Mouse (Mus musculus): ENCODE data around the gene Gm5141.
"Not testable (repeated sequence)": the region's sequence is repeated elsewhere in the genome, so short reads cannot be mapped to it uniquely, and the experiment has no call there.

Gene Gm5141

GRCm38 (mm10) chr13:62785199-62786134, at the start of gene Gm5141:
Gene Gm5141 (minus strand): TSS chr13:62785808.
- peak; percentile 66 for DNase-seq (ENCODE audit: low read depth, low spot score)

GRCm38 (mm10) chr13:62833341-62833740, 47.7 kb upstream of the Gm5141 start:
- DNase-seq (ENCODE audit: low read depth, low spot score), result no peak

- DNase-seq (ENCODE audit: low read depth, low spot score), result no peak
Observed at GRCm38 (mm10) chr13:62832239-62832638, 46.6 kb upstream of the Gm5141 start.

GRCm38 (mm10) chr13:62815705-62816104, 30.1 kb upstream of the Gm5141 start:
- DNase-seq (ENCODE audit: low read depth, low spot score), result peak; percentile 94

GRCm38 (mm10) chr13:62812713-62813112, 27.1 kb upstream of the Gm5141 start:
- DNase-seq (ENCODE audit: low read depth, low spot score), result no peak

- peak; percentile 56 for DNase-seq (ENCODE audit: low read depth, low spot score)
Observed at GRCm38 (mm10) chr13:62807981-62808380, 22.4 kb upstream of the Gm5141 start.

GRCm38 (mm10) chr13:62786135-62786493, 506 bp upstream of the Gm5141 start:
- not testable (repeated sequence) for DNase-seq (ENCODE audit: low read depth, low spot score)

- peak; percentile 52 for DNase-seq (ENCODE audit: low read depth, low spot score)
Observed at GRCm38 (mm10) chr13:62763806-62764205, 21.8 kb downstream of the Gm5141 start.

- peak; percentile 87 for DNase-seq (ENCODE audit: low read depth, low spot score)
Observed at GRCm38 (mm10) chr13:62760432-62761415, 24.9 kb downstream of the Gm5141 start, which contains the start of gene Platr25. Gene Platr25 (minus strand): TSS chr13:62760709.

GRCm38 (mm10) chr13:62733322-62733721, 52.3 kb downstream of the Gm5141 start:
- no peak for DNase-seq (ENCODE audit: low read depth, low spot score)
